Mouse (Mus musculus) layer of hippocampus, postnatal 25 days (tissue): ENCODE data around the gene Setd3. TPM values are rescaled to one million over a fixed set of nuclear protein-coding genes. Genes with fewer than 3 reads are reported as not detected.

Experiments used
- DNase-seq, 2 experiments: peaks; one replicate each; pipeline ENCODE4 v3.0.0; 2022; ENCODE audit warnings: mixed read lengths in 2 of 2, low spot score in 1 of 2; ENCODE audit errors: extremely low spot score in 1 of 2
- total RNA-seq, 2 experiments: library from RNA; stranded (reverse); gene quantifications; 2 replicates each; pipeline ENCODE4 v1.2.3; 2021

Gene Setd3
- total RNA-seq, 2 experiments from 2014 or later, result 127 to 136 TPM

- DNase-seq, result no peak
Measured at GRCm38 (mm10) chr12:108088253-108088652, 90.9 kb downstream of the Setd3 start.

- DNase-seq, result no peak
Measured at GRCm38 (mm10) chr12:108087489-108087888, 91.6 kb downstream of the Setd3 start.

GRCm38 (mm10) chr12:108078122-108078752 lies 100.9 kb downstream of the Setd3 start:
- no peak for DNase-seq

GRCm38 (mm10) chr12:108072907-108073306 lies 106.2 kb downstream of the Setd3 start:
- no peak for DNase-seq

- no peak for DNase-seq
Measured at GRCm38 (mm10) chr12:108070685-108071662, 108.1 kb downstream of the Setd3 start.

- no peak for DNase-seq
Measured at GRCm38 (mm10) chr12:108069504-108069903, 109.6 kb downstream of the Setd3 start.

- DNase-seq, result peak; percentile 40 to 42
Measured at GRCm38 (mm10) chr12:108067811-108068375, 111.2 kb downstream of the Setd3 start.

GRCm38 (mm10) chr12:108067231-108067630 lies 111.9 kb downstream of the Setd3 start:
- DNase-seq, result no peak

- DNase-seq, result no peak
Measured at GRCm38 (mm10) chr12:108064396-108064998, 114.6 kb downstream of the Setd3 start.

- DNase-seq, result no peak
Measured at GRCm38 (mm10) chr12:108063986-108064385, 115.1 kb downstream of the Setd3 start.

GRCm38 (mm10) chr12:108062137-108062536 lies 117.0 kb downstream of the Setd3 start:
- DNase-seq, result no peak

GRCm38 (mm10) chr12:108061661-108062060 lies 117.5 kb downstream of the Setd3 start:
- DNase-seq, result no peak

Other genes starting within 250 kb of the Setd3 start
- 100 to 1,000 TPM; 131 to 149 TPM for gene Bcl11b, start 175.7 kb downstream of the Setd3 start, total RNA-seq
- gene Ccnk, start 265 bp upstream of the Setd3 start, total RNA-seq, result 10 to 100 TPM; 25.6 to 33.7 TPM
- 10 to 100 TPM; 66.6 to 71.3 TPM for gene Ccdc85c, start 96.1 kb upstream of the Setd3 start, total RNA-seq
- gene Hhipl1, start 127.0 kb upstream of the Setd3 start, total RNA-seq, result 1 to 10 TPM; 5.0 to 5.1 TPM
- 100 to 1,000 TPM; 172 to 174 TPM for gene Cyp46a1, start 155.1 kb upstream of the Setd3 start, total RNA-seq
- gene Eml1, start 191.6 kb upstream of the Setd3 start, total RNA-seq, result 10 to 100 TPM; 48.3 to 49.7 TPM